Mouse (Mus musculus) heart, postnatal 0 days (tissue): Measurements from ENCODE around the gene Ezr. TPM values are rescaled to one million over a fixed set of nuclear protein-coding genes. Genes with fewer than 3 reads are reported as not detected.

ENCODE experiments used
- ATAC-seq: fragments of 200-750 bp; cut with Nextera tagmentation; 2 replicates; pipeline ENCODE4 v1.8.0; 2017; ENCODE audit warnings: low read depth, moderate number of reproducible peaks, moderate library complexity; ENCODE audit not compliant: insufficient read depth
- DNase-seq: peaks from one replicate; pipeline ENCODE4 v3.0.0-alpha.2; 2016; ENCODE audit warnings: low spot score
- H3K27ac ChIP-seq: fragments of 300-500 bp; sonication (generic); 2 replicates; pipeline ENCODE4 v1.5.1; 2014; ENCODE audit warnings: low read depth, mild to moderate bottlenecking
- H3K27me3 ChIP-seq: fragments of 300-500 bp; sonication (generic); 2 replicates; pipeline ENCODE4 v1.6.1; 2014; ENCODE audit warnings: low read length, mixed read lengths; ENCODE audit not compliant: control insufficient read depth, insufficient read depth
- H3K36me3 ChIP-seq: fragments of 300-500 bp; sonication (generic); replicated peaks from 2 replicates; pipeline ENCODE4 v1.6.1; 2014; ENCODE audit warnings: low read length, mixed read lengths; ENCODE audit not compliant: control insufficient read depth, insufficient read depth
- H3K4me1 ChIP-seq: fragments of 300-500 bp; sonication (generic); 2 replicates; pipeline ENCODE4 v1.6.1; 2014; ENCODE audit warnings: antibody characterized with exemption; ENCODE audit not compliant: control insufficient read depth, insufficient read depth
- H3K4me2 ChIP-seq: fragments of 300-500 bp; sonication (generic); 2 replicates; pipeline ENCODE4 v1.6.1; 2014; ENCODE audit warnings: low read depth, mild to moderate bottlenecking, low read length, moderate library complexity
- H3K4me3 ChIP-seq: fragments of 300-500 bp; sonication (generic); 2 replicates; pipeline ENCODE4 v1.5.1; 2014; ENCODE audit warnings: low read depth, low read length
- H3K9ac ChIP-seq: fragments of 300-500 bp; sonication (generic); replicated peaks from 2 replicates; pipeline ENCODE4 v1.6.1; 2014; ENCODE audit warnings: low read depth, low read length, mixed read lengths
- H3K9me3 ChIP-seq: fragments of 300-500 bp; sonication (generic); replicated peaks from 2 replicates; pipeline ENCODE4 v1.6.1; 2016; ENCODE audit warnings: low read length; ENCODE audit not compliant: control insufficient read depth
- CTCF ChIP-seq: IDR thresholded peaks from 2 replicates; pipeline ENCODE4 v1.5.1; 2016; ENCODE audit warnings: antibody characterized with exemption, control low read depth, low read depth
- EP300 ChIP-seq: IDR thresholded peaks from 2 replicates; pipeline ENCODE4 v1.6.1; 2016; ENCODE audit warnings: antibody characterized with exemption, low read depth
- WGBS: fragments of 180-500 bp; shearing (Covaris S2); extraction: QIAGEN DNeasy Blood & Tissue Kit; methylation state at CpG from one replicate; pipeline ENCODE4 v1.1.7; 2014; 5-methylcytosine and 5-hydroxymethylcytosine counted together
- polyA plus RNA-seq: library from polyadenylated mRNA; unstranded; fragments of >200 nt; fragmentation: Nextera tagmentation; extraction: Ambion mirVana; gene quantifications from 2 replicates; pipeline ENCODE4 v1.2.1, GENCODE M21; 2015
- total RNA-seq: library from RNA; depleted of rRNA; stranded (reverse); fragments of >200 nt; gene quantifications from 2 replicates; pipeline ENCODE4 v1.2.3, GENCODE M21; 2014; ENCODE audit warnings: low replicate concordance

The Ezr gene
- total and polyA plus RNA-seq, 2 experiments from 2014 or later = 91.3 to 141 TPM

DNA sequence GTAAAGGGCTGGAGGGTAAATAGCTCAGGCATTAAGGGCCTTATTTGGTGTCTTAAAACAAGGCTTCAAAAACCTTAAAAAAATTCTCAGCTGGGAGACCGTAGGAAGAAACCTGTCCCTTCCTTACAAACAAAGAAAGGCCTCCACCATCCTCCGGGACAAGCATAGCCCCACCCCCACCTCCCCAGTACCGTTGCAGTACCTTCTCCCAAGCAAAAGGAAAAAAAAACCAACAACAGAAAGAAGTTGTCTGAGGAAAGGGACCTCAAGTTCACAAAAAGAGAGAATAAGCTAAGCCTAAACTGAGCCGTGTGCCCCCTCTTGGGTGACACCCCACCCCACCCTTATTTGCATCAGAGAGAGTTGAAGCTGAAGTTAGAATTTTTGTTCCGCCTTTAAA, 6.0 kb downstream of the Ezr start:
- ATAC-seq (no peak), DNase-seq (no peak)
- Histone ChIP-seq H3K4me3 (no peak overlapping the region), H3K27me3 (no peaks in the 10 kb centered on the region), H3K36me3 (no peaks in the 10 kb centered on the region), H3K4me2 (no peak overlapping the region), H3K9me3 (no peaks in the 10 kb centered on the region), H3K27ac (peak overlapping the region; percentile 52; the same call in 1 of the 2 replicates), H3K9ac (no peak overlapping the region), H3K4me1 (peaks cover 48% of the 10 kb centered on the region)
- 53% methylated on average over 5 of the region's 5 CpGs for WGBS
- TF ChIP-seq EP300 = no peak
- no peak for TF ChIP-seq CTCF

DNA sequence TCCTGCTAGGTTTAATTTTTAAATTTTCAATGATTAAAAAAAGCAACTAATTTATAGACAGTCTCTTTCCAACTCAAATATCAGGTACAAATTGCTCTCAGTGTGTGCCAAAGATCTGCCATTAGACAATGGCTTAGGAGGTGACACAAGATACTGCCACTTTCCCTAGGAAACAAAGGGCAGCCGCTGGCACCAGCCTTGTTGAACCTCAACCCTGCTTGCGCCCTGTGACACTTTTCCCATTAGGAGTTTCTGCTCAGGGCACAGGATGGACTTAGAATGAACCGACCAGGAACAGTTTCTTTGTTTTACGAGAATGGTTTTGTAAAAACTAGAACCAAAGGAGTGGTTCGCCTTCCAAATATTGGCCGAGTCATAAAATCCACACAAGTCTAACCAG, 6.5 kb downstream of the Ezr start:
- no peak overlapping the region for H3K27ac ChIP-seq
- no peaks in the 10 kb centered on the region for H3K36me3 ChIP-seq
- TF ChIP-seq EP300 = no peak
- no peak for TF ChIP-seq CTCF
- no peaks in the 10 kb centered on the region for H3K9me3 ChIP-seq
- H3K4me2 ChIP-seq = no peak overlapping the region
- H3K4me3 ChIP-seq = no peak overlapping the region
- DNase-seq (no peak), ATAC-seq (no peak)
- 67% methylated on average over 6 of the region's 6 CpGs for WGBS
- H3K4me1 ChIP-seq = peaks cover 52% of the 10 kb centered on the region
- H3K27me3 ChIP-seq = no peaks in the 10 kb centered on the region
- no peak overlapping the region for H3K9ac ChIP-seq

DNA sequence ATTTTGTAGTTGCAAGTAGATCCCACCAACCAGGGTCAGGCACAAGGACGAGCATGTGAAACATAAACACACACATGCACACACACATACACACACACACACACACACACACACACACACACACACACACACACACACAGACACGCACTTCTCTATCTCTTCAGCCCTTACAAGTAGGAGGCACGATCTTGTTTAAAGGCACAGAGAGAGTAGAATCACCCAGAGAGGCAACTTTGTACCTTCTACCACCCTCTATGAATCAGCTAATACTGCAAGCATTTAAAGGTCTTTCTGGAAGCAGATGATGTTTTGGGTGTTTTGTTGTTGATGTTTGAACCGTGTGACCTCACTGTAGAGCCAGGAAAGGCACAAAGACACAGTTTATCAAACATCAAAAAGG, 6.9 kb downstream of the Ezr start:
- Histone ChIP-seq H3K4me1 (peaks cover 50% of the 10 kb centered on the region), H3K4me2 (no peak overlapping the region), H3K9me3 (no peaks in the 10 kb centered on the region), H3K36me3 (no peaks in the 10 kb centered on the region), H3K4me3 (no peak overlapping the region), H3K9ac (no peak overlapping the region), H3K27ac (no peak overlapping the region), H3K27me3 (no peaks in the 10 kb centered on the region)
- TF ChIP-seq EP300 = no peak
- TF ChIP-seq CTCF = no peak
- 59% methylated on average over 4 of the region's 4 CpGs for WGBS
- DNase-seq = no peak
- no peak for ATAC-seq

DNA sequence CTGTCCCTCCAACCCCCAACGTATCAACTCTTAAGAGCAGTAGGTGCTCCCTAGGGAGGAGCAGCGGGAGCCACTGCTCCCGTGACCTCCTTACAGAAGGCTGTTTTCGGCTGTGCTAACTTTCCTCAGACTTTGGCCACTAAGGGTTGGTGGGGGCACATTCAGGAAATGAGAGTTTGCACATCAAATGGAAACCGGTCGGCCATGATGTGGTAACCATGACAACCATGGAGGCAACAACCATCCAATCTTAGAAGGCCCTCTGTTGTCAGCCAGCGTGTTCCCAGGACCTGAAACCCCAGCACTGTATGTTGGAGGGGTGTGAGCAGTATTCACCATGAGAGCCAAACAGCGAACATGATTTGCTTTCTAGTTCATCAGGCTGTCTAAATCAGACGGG, 7.4 kb downstream of the Ezr start:
- Histone ChIP-seq H3K9me3 (no peaks in the 10 kb centered on the region), H3K36me3 (no peaks in the 10 kb centered on the region), H3K9ac (no peak overlapping the region), H3K4me1 (peaks cover 47% of the 10 kb centered on the region), H3K27ac (no peak overlapping the region), H3K4me2 (no peak overlapping the region), H3K27me3 (no peaks in the 10 kb centered on the region), H3K4me3 (no peak overlapping the region)
- WGBS = 83% methylated on average over 9 of the region's 9 CpGs
- DNase-seq (no peak), ATAC-seq (no peak)
- TF ChIP-seq EP300 = no peak
- TF ChIP-seq CTCF = no peak

DNA sequence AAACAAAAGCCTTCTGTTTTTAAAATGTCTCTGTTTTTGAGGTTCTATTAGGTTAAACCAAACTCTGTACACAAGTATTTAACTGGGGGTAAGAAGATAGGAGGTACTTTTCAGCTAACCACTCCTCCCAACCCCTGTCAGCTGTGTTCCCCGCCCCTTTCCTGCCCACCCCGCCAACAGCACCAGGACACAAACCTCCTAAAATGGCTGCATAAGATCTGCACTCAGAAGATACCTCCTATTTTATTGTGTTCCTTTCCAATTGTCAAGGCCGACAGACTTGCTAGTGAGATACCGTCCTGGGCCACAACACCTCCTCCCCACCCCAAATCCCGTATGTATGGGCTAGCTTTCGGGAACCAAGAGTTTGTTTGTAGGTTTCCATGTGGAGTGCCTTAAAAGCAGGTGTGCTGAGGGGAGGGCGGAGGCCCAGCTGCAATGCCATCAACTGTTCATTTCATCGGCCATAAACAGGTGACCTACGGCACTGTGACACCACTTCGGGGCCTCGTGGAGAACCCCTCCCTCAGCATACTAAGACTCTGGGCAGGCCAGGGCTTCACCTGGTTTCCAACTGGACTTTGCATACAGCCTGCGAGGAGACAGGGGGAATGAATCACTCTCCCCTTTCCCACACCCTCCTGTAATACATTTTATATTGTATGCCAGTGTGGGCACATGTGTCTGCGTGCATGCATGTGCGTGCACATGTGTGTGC, 9.2 kb downstream of the Ezr start:
- Histone ChIP-seq H3K9ac (no peak overlapping the region), H3K36me3 (no peaks in the 10 kb centered on the region), H3K27me3 (no peaks in the 10 kb centered on the region), H3K4me1 (peaks cover 46% of the 10 kb centered on the region), H3K27ac (0 out of 2 replicates have a peak overlapping the region, but pooled peaks have one; percentile 5), H3K4me3 (no peak overlapping the region), H3K9me3 (no peaks in the 10 kb centered on the region), H3K4me2 (no peak overlapping the region)
- no peak for ATAC-seq
- WGBS = 72% methylated on average over 14 of the region's 14 CpGs
- no peak for TF ChIP-seq CTCF
- no peak for TF ChIP-seq EP300
- no peak for DNase-seq

DNA sequence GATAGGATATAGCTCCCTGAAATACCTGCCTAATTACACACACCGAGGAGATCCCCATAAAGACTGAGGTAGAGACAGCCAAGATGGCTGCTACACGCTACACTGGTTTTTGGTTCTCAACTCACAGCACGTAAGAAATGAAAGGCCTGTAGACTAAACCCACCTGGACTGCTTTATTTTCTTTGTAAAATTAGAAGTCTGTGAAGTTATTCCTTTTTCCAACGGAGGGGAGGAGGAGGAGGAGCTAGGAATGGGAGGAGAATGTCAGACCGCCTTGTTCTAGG, 10.2 kb downstream of the Ezr start:
- no peak overlapping the region for H3K4me3 ChIP-seq
- 78% methylated on average over 5 of the region's 5 CpGs for WGBS
- H3K27me3 ChIP-seq = no peaks in the 10 kb centered on the region
- H3K4me2 ChIP-seq = no peak overlapping the region
- H3K4me1 ChIP-seq = peaks cover 55% of the 10 kb centered on the region
- DNase-seq (no peak), ATAC-seq (no peak)
- TF ChIP-seq EP300 (no peak), CTCF (no peak)
- H3K9ac ChIP-seq = no peak overlapping the region
- H3K9me3 ChIP-seq = no peaks in the 10 kb centered on the region
- no peaks in the 10 kb centered on the region for H3K36me3 ChIP-seq
- peak overlapping the region; percentile 63 for H3K27ac ChIP-seq
